Mouse (Mus musculus): ENCODE measurements around the gene Gigyf1. TPM values are rescaled to one million over a fixed set of nuclear protein-coding genes. Genes with fewer than 3 reads are reported as not detected.

Gene Gigyf1
- polyA plus RNA-seq, 1 experiment from 2014 or later = 11.9 TPM

DNA sequence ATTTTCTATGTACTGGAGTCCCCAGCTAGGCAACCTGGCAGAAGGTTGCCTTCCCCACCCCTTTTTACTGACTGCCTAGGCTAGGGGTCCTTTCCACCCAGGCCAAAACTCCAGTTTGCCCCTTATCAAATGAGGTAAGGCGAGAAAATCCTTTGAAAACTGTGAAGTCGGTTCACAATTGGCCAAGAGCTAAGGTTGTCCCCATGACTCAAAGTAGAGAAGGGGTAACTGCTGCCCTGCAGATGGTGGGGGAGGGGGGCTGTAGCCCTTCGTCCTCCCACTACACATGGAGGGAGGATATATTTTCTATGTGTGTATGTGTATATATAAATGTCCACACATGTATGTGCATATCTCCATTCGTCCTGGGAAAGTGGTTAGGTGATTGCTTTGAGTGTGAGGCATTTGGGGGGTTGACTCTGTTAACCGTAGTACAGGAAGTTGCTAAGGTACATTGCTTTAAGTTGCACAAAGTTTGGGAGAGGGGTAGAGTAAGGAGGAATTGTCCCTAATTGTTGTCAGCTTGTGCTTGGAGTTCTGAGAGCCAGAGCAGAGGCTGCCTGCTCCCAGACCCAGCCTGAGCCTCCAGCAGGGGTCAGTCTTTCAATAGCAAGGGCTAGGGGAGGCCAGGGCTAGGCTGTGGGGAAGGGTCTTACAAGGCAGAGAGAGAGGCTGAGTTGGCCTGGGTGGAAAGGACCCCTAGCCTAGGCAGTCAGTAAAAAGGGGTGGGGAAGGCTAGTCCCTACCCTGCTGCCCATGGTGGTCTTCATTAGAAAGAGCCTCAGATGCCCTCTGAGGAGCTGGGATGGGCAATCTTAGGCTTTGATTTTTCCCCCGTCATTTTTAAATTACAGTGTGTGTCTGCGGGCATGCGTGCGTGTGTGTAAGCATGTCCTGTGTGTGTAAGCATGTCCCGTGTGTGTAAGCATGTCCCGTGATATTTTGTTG lies 5.2 kb upstream of the Gigyf1 start:
- H3K9me3 ChIP-seq (ENCODE audit: low read length) = no peaks in the 10 kb centered on the region
- WGBS = 78% methylated on average over 11 of the region's 11 CpGs
- 0 out of 2 replicates have a peak, but pooled peaks cover 2% of the 10 kb centered on the region for H3K36me3 ChIP-seq (ENCODE audit: insufficient read depth, low read length)
- peaks cover 38% of the 10 kb centered on the region for H3K4me1 ChIP-seq (ENCODE audit: insufficient read depth, low read length)
- H3K4me2 ChIP-seq (replicated peaks; ENCODE audit: low read depth, low read length) = no peak overlapping the region
- no peak overlapping the region for H3K27ac ChIP-seq (ENCODE audit: low read length)
- H3K27me3 ChIP-seq (ENCODE audit: insufficient read depth, low read length) = no peaks in the 10 kb centered on the region
- no peak overlapping the region for H3K9ac ChIP-seq (replicated peaks; ENCODE audit: low read length)
- ATAC-seq (ENCODE audit: low FRiP score, low TSS enrichment) = no peak
- H3K4me3 ChIP-seq (ENCODE audit: low read length) = no peak overlapping the region

DNA sequence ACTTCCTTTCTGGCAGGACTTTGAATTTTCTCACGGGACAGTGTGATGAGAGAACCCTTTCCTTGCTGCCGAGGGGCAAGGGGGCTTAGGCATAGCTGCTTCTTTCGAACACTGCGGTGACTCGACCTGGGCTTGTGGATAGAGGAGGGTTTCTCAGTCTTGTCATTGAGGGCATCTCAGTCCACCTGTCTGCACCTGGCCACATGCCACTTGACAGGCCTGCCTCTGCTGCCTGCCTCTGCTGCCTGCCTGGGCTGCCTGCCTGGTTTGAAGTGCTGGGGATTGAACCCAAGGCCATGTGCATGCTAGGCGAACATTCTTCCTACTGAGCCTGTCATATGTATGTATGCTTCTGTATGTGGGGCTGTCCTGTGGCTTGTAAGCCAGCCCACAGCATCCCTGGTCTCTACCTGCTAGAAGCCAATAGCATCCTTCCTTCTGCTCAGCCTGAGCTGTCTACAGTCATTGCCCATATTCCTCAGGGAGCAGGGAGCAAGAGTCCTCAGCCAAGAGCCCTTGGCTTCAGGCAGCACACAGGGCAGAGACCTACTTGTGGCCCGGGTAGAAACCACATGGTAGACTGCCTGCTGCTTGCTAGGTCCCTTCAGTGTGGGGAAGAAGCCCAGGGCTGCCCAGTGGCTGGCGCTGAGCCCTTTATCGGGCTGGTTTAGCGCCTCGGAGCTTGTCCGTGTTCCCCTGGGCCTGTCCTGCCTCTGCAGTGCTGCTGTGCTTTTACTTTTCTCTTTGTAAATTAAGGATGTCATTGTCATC lies 4.2 kb upstream of the Gigyf1 start:
- 85% methylated on average over 12 of the region's 12 CpGs for WGBS
- no peak for ATAC-seq (ENCODE audit: low FRiP score, low TSS enrichment)
- Histone ChIP-seq H3K9me3 (ENCODE audit: low read length) (no peaks in the 10 kb centered on the region), H3K4me1 (ENCODE audit: insufficient read depth, low read length) (peaks cover 38% of the 10 kb centered on the region), H3K27me3 (ENCODE audit: insufficient read depth, low read length) (no peaks in the 10 kb centered on the region), H3K4me3 (ENCODE audit: low read length) (no peak overlapping the region), H3K27ac (ENCODE audit: low read length) (no peak overlapping the region), H3K9ac (replicated peaks; ENCODE audit: low read length) (no peak overlapping the region), H3K36me3 (ENCODE audit: insufficient read depth, low read length) (peaks cover 10% of the 10 kb centered on the region), H3K4me2 (replicated peaks; ENCODE audit: low read depth, low read length) (no peak overlapping the region)

DNA sequence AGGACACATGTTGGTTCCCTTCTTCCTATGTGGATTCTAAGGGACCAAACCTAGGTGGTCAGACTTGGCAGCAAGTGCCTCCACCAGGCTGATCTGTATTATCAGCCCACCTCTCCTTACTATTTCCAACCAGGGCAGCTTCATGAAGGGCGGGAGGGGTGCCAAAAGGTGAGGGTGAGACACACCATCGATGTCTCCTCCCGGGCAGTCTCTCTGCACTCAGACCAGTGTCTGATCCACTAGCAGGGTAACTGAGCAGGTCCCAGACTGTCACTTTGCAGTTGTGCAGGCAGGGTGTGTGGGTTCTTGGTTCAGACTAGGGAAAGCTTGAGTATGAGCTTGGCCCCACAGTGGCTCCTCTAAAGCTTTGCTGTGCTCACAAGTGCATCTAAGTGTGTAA lies 3.5 kb upstream of the Gigyf1 start:
- no peak for ATAC-seq (ENCODE audit: low FRiP score, low TSS enrichment)
- Histone ChIP-seq H3K9me3 (ENCODE audit: low read length) (no peaks in the 10 kb centered on the region), H3K9ac (replicated peaks; ENCODE audit: low read length) (0 out of 2 replicates have a peak overlapping the region, but pooled peaks have one; percentile 4), H3K4me3 (ENCODE audit: low read length) (no peak overlapping the region), H3K27me3 (ENCODE audit: insufficient read depth, low read length) (no peaks in the 10 kb centered on the region), H3K36me3 (ENCODE audit: insufficient read depth, low read length) (peaks cover 17% of the 10 kb centered on the region), H3K4me1 (ENCODE audit: insufficient read depth, low read length) (peaks cover 37% of the 10 kb centered on the region), H3K4me2 (replicated peaks; ENCODE audit: low read depth, low read length) (no peak overlapping the region), H3K27ac (ENCODE audit: low read length) (no peak overlapping the region)
- WGBS = 83% methylated on average over 3 of the region's 3 CpGs

DNA sequence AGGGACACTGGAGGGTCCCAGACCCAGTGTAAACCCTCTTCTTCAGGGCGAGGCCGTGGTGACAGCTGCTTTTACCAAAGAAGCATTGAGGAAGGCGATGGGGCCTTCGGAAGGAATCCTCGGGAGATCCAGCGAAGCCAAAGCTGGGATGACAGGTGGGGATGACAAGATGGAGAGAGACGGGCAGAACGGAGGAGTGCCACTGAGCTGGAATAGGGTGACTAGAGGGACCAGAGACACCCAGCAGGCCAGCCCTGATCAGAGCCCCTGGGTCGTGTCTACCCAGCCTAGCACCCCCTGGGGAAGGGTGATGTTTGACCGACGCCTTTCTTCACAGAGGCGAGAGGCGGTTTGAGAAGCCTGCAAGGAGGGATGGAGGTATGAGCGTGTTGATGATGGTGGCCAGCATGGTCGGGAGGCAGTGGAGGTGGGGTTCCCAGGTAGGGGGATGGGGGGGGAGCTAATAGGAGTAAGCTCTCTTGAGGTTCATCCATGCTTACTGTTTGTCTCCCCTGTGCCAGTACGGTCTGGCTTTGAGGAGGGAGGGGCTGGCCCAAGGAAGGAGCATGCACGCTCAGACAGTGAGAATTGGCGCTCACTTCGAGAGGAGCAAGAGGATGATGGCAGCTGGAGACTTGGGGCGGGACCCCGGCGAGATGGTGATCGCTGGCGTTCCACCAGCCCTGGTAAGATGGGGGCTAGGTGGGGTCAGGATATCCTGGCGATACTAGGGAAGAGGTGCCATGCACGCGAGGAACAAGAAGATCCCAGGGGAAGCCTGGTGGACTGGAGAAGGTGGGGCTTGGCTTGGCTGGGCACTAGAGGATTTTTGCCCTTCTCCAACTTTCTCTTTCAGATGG lies 1.6 kb downstream of the Gigyf1 start:
- ATAC-seq (ENCODE audit: low FRiP score, low TSS enrichment) = no peak
- WGBS = 93% methylated on average over 27 of the region's 27 CpGs

DNA sequence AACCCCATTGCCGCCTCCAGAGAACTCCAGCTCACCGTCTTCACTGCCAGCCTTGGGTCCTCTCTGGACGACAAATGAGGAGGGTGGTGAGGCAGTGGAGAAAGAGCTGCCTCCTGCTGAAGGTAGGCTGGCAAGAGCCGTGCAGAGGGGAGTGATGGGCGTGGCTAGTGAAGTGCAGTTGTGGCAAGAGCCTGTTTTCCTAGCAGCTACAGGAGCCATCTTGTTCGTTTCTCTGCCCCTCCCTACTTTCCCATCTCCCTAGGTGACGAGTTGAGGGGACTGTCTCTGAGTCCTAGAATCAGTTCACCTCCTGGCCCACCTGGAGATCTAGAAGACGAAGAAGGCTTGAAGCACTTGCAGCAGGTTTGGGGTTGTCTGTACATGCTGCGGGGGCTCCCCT lies 3.5 kb downstream of the Gigyf1 start:
- no peak for ATAC-seq (ENCODE audit: low FRiP score, low TSS enrichment)
- Histone ChIP-seq H3K4me3 (ENCODE audit: low read length) (no peak overlapping the region), H3K27me3 (ENCODE audit: insufficient read depth, low read length) (no peaks in the 10 kb centered on the region), H3K9me3 (ENCODE audit: low read length) (no peaks in the 10 kb centered on the region), H3K4me1 (ENCODE audit: insufficient read depth, low read length) (no peaks in the 10 kb centered on the region; the same call in 1 of the 2 replicates), H3K27ac (ENCODE audit: low read length) (no peak overlapping the region), H3K4me2 (replicated peaks; ENCODE audit: low read depth, low read length) (no peak overlapping the region), H3K36me3 (ENCODE audit: insufficient read depth, low read length) (peaks cover 82% of the 10 kb centered on the region), H3K9ac (replicated peaks; ENCODE audit: low read length) (no peak overlapping the region)
- WGBS = 80% methylated on average over 9 of the region's 9 CpGs

More for the DNA sequence above, 1.6 kb downstream of the Gigyf1 start:
- Histone ChIP-seq H3K36me3 (ENCODE audit: insufficient read depth, low read length) (peaks cover 66% of the 10 kb centered on the region), H3K9ac (replicated peaks; ENCODE audit: low read length) (no peak overlapping the region), H3K9me3 (ENCODE audit: low read length) (no peaks in the 10 kb centered on the region), H3K27ac (ENCODE audit: low read length) (no peak overlapping the region), H3K4me1 (ENCODE audit: insufficient read depth, low read length) (peaks cover 9% of the 10 kb centered on the region; the same call in 1 of the 2 replicates), H3K4me3 (ENCODE audit: low read length) (no peak overlapping the region), H3K27me3 (ENCODE audit: insufficient read depth, low read length) (no peaks in the 10 kb centered on the region), H3K4me2 (replicated peaks; ENCODE audit: low read depth, low read length) (no peak overlapping the region)

DNA sequence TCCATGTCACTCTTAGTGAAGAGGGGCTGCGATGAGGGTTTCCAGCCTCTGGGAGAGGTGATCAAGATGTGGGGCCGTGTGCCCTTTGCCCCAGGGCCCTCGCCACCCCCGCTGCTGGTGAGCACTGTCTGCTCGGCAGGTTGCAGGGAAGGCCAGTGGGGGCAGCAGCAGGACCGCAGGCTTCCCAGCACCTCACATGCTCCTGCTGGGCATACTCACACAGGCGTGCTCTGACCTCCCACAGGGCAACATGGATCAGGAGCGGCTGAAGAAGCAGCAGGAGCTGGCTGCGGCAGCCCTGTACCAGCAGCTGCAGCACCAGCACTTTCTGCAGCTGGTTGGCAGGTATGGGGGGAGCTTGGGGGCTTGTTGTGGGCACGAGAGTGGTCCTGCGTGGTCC lies 4.4 kb downstream of the Gigyf1 start:
- H3K27ac ChIP-seq (ENCODE audit: low read length) = no peak overlapping the region
- H3K4me3 ChIP-seq (ENCODE audit: low read length) = no peak overlapping the region
- H3K36me3 ChIP-seq (ENCODE audit: insufficient read depth, low read length) = peaks cover 87% of the 10 kb centered on the region
- ATAC-seq (ENCODE audit: low FRiP score, low TSS enrichment) = no peak
- H3K4me2 ChIP-seq (replicated peaks; ENCODE audit: low read depth, low read length) = no peak overlapping the region
- no peaks in the 10 kb centered on the region for H3K9me3 ChIP-seq (ENCODE audit: low read length)
- no peaks in the 10 kb centered on the region; the same call in 1 of the 2 replicates for H3K4me1 ChIP-seq (ENCODE audit: insufficient read depth, low read length)
- 74% methylated on average over 11 of the region's 11 CpGs for WGBS
- no peak overlapping the region for H3K9ac ChIP-seq (replicated peaks; ENCODE audit: low read length)
- H3K27me3 ChIP-seq (ENCODE audit: insufficient read depth, low read length) = no peaks in the 10 kb centered on the region

DNA sequence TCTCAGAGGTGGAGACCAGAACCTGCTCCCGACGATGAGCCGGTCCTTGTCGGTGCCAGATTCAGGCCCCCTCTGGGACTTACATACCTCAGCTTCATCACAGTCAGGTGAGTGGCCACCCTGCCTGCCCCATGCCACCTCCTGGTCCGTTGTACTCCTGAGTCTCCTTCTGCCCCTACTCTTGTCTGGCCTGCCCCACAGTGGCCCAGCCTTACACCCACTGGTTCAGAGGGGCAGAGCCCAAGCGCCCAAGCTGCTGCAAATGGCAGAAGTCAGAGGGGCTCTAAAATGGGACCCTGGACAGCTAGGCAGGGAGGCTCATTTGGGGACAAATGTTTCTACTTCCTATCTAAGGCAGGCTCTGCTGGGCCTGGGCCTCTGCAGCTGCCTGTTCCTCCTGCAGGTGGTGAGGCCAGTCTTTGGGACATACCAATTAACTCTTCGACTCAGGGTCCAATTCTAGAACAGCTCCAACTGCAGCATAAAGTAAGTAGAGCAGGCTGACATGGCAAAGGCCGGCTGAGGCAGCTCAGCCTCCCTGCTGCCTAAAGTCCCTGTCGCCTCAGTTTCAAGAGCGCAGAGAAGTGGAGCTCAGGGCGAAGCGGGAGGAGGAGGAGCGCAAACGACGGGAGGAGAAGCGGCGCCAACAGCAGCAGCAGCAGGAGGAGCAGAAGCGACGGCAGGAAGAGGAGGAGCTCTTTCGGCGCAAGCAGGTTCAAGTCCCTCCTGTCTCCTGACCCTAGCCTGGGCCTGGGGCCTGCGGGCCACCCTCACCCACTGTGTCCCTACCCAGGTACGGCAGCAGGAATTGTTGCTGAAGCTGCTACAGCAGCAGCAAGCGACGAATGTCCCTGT lies 5.3 kb downstream of the Gigyf1 start:
- H3K4me3 ChIP-seq (ENCODE audit: low read length) = no peak overlapping the region
- ATAC-seq (ENCODE audit: low FRiP score, low TSS enrichment) = no peak
- 82% methylated on average over 25 of the region's 25 CpGs for WGBS
- no peaks in the 10 kb centered on the region for H3K9me3 ChIP-seq (ENCODE audit: low read length)
- peaks cover 94% of the 10 kb centered on the region for H3K36me3 ChIP-seq (ENCODE audit: insufficient read depth, low read length)
- H3K9ac ChIP-seq (replicated peaks; ENCODE audit: low read length) = no peak overlapping the region
- H3K27me3 ChIP-seq (ENCODE audit: insufficient read depth, low read length) = no peaks in the 10 kb centered on the region
- H3K4me1 ChIP-seq (ENCODE audit: insufficient read depth, low read length) = no peaks in the 10 kb centered on the region; the same call in 1 of the 2 replicates
- no peak overlapping the region for H3K27ac ChIP-seq (ENCODE audit: low read length)
- H3K4me2 ChIP-seq (replicated peaks; ENCODE audit: low read depth, low read length) = no peak overlapping the region

DNA sequence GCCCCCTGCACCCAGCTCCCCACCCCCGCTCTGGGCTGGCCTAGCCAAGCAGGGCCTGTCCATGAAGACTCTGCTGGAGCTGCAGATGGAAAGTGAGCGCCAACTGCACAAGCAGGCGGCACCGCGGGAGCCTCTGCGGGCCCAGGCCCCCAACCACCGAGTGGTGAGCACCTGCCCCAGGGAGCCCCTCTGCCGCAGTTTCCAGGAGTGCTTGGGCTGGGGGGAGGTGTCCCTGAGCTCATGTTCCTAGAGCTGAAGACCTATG lies 5.8 kb downstream of the Gigyf1 start:
- H3K4me2 ChIP-seq (replicated peaks; ENCODE audit: low read depth, low read length) = no peak overlapping the region
- no peak overlapping the region for H3K9ac ChIP-seq (replicated peaks; ENCODE audit: low read length)
- H3K27me3 ChIP-seq (ENCODE audit: insufficient read depth, low read length) = no peaks in the 10 kb centered on the region
- H3K4me1 ChIP-seq (ENCODE audit: insufficient read depth, low read length) = no peaks in the 10 kb centered on the region; the same call in 1 of the 2 replicates
- no peak overlapping the region for H3K27ac ChIP-seq (ENCODE audit: low read length)
- WGBS = 89% methylated on average over 8 of the region's 8 CpGs
- H3K4me3 ChIP-seq (ENCODE audit: low read length) = no peak overlapping the region
- peaks cover 94% of the 10 kb centered on the region for H3K36me3 ChIP-seq (ENCODE audit: insufficient read depth, low read length)
- no peaks in the 10 kb centered on the region for H3K9me3 ChIP-seq (ENCODE audit: low read length)
- no peak for ATAC-seq (ENCODE audit: low FRiP score, low TSS enrichment)

DNA sequence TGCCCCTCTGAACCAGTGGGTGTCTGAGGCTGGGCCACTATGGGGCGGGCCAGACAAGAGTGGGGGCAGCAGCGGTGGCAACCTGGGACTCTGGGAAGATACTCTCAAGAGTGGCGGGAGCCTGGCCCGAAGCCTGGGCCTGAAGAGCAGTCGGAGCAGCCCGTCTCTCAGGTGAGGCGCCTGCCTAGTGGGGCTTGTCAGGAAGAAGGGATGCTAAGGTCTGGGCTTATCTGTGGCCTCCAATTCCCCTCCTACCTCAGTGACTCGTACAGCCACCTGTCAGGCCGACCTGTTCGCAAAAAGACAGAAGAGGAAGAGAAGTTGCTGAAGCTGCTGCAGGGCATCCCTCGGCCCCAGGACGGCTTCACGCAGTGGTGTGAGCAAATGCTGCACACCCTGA lies 6.3 kb downstream of the Gigyf1 start:
- Histone ChIP-seq H3K27ac (ENCODE audit: low read length) (no peak overlapping the region), H3K4me3 (ENCODE audit: low read length) (no peak overlapping the region), H3K4me2 (replicated peaks; ENCODE audit: low read depth, low read length) (no peak overlapping the region), H3K36me3 (ENCODE audit: insufficient read depth, low read length) (peaks cover 94% of the 10 kb centered on the region), H3K27me3 (ENCODE audit: insufficient read depth, low read length) (no peaks in the 10 kb centered on the region), H3K9ac (replicated peaks; ENCODE audit: low read length) (no peak overlapping the region), H3K4me1 (ENCODE audit: insufficient read depth, low read length) (peaks cover 4% of the 10 kb centered on the region; the same call in 1 of the 2 replicates), H3K9me3 (ENCODE audit: low read length) (no peaks in the 10 kb centered on the region)
- no peak for ATAC-seq (ENCODE audit: low FRiP score, low TSS enrichment)
- WGBS = 81% methylated on average over 13 of the region's 13 CpGs
